Mouse (Mus musculus) layer of hippocampus, postnatal 25 days (tissue): ENCODE measurements around the gene Piezo1. TPM values are rescaled to one million over a fixed set of nuclear protein-coding genes. Genes with fewer than 3 reads are reported as not detected.
"Not testable (repeated sequence)": the region's sequence is repeated elsewhere in the genome, so short reads cannot be mapped to it uniquely, and the experiment has no call there.

Source experiments
- DNase-seq, 2 experiments: peaks; one replicate each; pipeline ENCODE4 v3.0.0; 2022; ENCODE audit warnings: mixed read lengths in 2 of 2, low spot score in 1 of 2; ENCODE audit errors: extremely low spot score in 1 of 2
- total RNA-seq, 2 experiments: library from RNA; stranded (reverse); gene quantifications; 2 replicates each; pipeline ENCODE4 v1.2.3; 2021

Gene Piezo1
- 1 to 10 TPM; 3.6 to 5.7 TPM for total RNA-seq

DNA sequence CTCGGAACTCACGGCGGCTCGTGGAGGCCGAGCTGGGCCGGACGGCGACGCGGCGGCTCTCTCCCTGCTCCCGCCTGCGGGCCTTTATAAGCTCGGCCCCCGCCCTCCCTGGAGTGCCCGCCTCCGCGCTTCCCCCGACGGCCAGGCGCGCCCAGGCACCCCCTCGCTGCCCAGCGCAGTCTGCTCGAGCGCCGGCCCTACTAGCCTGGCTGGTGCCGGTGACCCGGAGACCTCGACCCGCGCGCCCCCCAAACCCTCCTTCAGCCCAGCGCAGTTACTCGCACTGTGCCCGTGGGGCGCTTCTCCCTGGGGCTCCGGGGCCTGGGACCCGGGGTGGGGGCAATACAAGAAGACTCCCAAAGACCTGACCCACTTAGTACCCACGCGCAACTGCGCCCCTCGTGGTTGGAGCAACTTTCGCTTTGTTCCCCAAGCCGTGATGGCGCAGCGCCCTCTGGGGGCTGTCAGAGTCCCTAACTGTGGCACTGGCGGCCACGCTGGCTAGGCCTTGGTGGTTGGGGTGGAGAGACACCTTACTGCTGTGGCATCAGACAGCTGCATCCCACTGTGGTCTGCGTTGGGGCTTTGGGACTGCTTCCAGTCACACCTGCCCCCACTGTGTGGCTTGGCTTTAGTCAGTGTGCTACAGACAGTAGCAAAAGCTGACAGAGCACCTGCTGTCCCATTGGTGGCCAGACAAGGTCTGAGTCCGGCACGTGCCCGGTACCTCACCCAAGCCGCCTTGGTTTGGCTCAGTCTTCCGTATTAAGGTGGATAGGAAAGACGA, at the start of gene Piezo1:
Piezo1 (minus strand) TSS at position 65 of the 787 bp plus-strand sequence.
- DNase-seq, result peak; percentile 75 to 90

DNA sequence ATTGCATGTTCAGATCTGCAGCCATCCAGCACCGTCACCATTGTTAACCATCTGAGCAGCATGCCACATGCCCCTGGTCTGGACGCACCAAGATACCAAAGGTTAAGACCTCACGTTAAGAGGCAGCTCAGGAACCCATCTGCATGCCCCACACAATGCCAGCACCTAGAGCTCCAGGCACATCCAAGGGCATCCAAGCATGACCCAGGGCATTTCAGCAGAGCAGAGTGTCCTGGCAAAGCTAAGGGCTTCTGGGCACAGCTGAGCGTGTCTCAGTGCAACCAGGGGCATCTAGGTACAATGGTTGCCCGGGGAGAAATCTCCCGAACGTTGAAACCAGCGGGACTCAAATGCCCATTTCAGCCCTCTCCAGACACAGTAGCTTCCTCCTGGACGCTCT, 49.5 kb upstream of the Piezo1 start:
- DNase-seq, result no peak

DNA sequence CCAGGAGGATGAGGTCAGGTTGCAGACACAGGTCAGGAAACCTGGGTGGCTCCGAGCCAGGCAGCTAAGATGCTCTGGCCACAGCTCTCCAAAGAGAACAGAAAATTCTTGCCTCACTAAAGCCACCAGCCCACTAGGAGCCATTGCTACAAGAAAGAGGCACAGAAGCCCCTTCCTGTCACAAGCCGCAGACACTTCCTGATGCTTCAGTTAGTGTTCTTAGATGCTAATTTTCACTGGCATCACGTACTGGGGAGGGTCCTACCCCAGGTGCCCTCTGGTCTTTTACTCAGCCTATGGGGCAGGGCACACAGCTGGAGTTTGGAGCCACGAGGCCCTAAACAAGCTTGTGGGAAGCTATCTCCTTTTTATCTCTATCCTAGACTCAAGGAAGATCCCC, 44.9 kb upstream of the Piezo1 start:
- no peak for DNase-seq

DNA sequence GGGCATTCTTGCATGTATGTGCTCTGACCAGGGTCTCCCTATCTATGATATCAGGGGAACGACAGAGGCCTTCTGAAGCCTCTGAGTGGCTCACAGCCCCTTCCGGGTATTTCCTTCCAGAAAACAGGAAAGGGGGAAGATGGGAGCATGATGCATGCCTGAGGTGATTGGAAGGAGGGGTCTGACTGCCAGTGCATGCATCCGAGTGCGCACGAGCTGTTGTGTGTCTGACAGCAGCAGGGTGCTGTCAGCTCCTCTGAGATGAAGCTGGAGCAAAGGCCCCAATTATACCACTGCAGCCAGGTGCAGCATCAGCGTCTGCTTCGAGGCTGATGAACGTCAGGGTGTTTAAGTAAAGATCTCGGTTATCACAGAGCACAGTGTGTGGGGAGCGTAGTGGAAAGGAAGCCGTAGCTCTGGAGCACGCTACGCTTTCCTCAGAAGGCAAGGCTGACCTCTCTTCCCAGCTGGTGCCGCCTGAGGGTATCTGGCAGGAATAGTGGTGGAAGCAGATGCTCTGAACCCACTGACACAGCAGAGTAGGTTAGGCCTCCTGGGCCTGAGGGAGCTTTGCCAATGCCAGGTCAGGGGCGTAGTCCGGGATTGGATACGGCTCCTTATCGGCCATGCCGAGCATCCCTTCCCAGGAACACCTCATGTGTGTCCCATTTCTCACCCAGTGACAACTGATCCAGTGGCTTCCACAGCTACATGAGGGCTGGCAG, 42.8 kb upstream of the Piezo1 start:
- DNase-seq, result no peak

DNA sequence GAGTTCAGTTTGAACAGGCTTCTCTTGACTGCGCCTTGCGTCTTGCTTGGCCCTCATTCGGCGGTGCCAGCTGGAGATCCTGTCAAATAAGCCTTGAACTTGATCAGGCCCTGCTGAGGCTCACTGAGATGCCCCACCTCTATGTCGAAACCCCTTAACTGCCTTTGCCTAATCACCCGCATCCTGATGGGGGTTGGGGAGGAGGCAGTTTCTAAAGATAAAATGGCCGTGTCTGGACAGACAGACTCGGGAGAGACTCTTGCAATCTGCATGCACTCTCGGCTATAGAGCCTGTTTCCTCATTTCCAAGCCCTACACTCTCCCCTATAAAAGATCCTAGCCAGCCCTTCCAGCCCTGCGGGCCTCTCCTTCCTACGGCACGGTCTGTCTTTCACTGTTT, 42.1 kb upstream of the Piezo1 start:
- DNase-seq, result no peak

DNA sequence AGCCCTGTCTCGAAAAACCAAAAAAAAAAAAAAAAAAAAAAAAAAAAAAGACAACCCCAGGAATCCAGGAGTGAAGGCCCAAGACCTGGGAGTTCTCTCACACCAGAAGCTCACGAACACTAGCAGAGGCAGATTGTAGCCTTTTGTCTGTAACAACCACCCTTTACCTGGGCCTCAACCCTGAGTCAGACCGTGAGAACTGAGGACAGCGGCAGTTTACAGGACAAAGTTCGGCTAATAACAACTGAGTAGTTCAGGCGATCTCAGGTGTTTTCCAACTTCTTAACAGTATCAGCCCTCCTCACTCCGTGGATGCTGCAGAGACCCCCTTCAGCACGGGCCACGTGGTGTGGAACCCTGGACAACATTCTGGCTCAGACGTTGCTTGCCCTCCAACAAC, 35.6 kb upstream of the Piezo1 start:
- DNase-seq, result no peak

DNA sequence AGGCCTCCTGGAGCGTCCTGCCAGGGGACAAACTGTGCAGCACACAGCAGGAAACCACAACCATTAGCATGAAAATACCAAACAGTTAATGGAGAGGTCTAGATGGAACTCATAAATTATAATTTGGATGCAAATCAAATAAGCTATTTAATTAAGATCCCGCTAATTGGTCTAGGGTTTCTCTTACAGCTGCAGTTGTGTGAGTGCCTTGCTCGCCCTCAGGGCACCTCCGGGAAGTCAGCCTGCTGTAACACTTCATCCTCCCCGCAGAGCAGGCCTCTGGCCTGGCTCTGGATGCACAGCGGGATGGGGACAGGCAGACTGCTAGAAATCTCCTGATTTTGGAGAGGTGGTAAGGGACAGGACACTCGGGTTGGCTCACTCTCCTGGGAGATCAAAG, 35.0 kb upstream of the Piezo1 start:
- DNase-seq, result no peak

DNA sequence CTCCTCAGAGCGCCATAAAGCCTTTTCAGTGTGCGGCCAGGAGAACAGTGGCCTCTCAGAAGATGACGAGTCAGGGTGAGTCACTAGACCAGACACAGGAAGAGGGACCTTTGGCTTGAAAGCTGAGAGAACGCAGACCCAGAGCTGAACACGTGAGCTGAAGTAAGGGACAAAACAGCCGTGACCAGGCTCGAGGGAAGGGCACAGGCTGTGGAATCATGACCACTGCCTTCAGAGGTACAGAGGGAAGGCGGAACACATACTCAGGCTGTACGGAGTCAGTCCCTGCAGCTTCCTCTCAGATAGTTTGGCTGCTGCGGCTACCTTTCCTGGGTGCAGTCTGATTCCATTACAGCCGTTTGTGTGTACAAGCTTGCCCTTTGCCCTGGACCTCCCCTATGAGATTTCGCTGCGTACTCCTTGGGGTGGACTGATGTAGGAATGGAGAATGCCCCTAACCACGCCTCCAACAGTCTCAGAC, 34.3 kb upstream of the Piezo1 start:
- no peak for DNase-seq

DNA sequence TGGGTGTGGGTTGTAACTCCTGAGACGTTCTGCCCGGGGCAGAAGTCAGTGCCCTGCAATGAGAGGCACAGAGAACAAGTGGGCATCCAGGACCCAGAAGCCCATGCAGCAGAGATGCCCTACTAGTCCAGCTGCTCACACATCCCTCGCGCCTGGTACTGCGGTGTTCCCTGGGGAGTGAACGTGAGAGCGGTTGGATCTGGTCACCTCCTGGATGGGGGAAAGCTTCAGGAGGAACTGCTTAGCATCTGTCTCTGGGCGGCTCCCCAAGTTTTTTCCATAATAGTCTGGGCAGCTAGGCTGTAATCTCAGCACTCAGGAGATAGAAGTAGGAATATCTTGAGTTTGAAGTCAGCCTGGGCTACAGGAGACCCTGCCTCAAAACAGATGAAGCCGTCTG, 33.9 kb upstream of the Piezo1 start:
- no peak for DNase-seq

DNA sequence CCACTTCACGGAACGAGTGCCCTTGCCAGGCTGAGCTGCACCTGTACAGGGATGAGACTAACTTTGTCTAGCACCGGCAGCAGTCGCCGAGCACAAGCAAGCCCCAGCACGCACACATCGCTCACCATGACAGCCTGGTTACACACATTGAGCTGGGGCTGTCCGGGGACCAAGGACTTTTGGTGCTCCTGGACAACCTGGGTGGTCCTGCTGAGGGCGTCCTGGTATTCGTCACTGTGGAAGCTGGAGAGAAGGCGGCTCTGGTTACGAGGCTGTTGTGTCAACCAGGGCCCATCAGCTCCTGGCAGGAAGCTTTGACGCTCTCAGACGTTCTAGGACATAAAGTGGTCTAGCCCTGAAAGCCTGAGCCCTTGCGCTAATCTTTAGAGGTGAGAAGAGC, 29.8 kb upstream of the Piezo1 start:
- DNase-seq, result no peak

DNA sequence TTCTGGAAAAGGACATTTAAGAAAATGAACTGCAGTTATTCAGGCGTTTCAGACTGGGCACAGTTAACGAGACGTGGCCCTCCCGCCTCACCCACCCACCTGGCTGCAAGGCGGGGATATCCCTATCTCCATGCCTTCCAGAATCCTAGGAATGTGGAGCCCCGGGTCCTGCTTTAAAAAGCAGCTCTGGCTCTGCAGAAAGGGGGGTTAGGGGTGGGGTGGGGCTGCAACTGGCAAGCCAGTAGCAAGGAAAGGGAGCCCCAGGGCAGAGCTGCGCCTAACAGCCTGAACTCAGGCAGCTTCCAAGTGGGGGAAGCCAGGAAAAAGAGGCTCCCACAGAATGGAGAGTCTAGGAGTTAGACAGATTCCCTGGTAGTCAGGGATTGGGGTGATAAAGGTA, 28.1 kb upstream of the Piezo1 start:
- no peak for DNase-seq

DNA sequence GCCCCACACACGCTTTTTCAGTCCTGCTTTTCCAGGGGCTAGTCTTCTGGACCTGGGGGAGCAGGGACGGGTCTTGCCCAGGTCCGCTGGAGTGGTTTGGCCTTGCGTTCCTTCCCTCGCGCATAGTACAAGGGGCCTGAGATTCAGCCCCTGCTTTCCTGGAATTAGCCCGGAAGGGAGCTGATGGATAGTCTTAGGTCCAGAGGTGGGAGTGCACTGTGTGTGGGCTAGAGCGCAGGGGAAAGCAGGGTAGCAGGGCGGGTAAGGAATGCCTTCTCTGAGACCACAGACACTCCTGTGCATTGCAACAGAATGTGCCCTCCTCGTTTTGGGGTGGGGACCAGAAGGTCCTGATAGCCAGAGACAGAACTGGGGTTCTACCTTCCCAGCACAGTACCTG, 26.0 kb upstream of the Piezo1 start:
- DNase-seq, result no peak

DNA sequence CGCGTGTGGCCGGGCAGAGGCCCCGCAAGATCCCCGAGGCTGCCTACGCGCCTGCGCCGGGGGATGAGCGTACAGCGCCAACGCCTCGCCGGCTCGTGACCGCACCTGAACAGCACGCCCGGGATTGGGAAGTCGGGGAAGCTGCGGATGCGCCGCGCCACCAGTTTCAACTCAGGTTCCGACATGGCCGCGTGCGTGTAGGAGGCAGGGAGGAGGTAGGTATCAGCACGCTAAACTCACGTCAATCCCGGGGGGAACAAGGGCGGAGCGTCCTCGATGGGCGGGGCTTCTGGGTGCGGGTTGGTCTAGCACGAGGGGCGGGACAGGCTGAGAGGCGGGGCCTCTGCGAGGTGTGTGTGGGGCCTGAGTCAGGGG, 25.5 kb upstream of the Piezo1 start, which contains the start of gene Aprt:
Aprt (minus strand) TSS at position 262 of the 375 bp plus-strand sequence.
- peak; percentile 83 to 86 for DNase-seq

DNA sequence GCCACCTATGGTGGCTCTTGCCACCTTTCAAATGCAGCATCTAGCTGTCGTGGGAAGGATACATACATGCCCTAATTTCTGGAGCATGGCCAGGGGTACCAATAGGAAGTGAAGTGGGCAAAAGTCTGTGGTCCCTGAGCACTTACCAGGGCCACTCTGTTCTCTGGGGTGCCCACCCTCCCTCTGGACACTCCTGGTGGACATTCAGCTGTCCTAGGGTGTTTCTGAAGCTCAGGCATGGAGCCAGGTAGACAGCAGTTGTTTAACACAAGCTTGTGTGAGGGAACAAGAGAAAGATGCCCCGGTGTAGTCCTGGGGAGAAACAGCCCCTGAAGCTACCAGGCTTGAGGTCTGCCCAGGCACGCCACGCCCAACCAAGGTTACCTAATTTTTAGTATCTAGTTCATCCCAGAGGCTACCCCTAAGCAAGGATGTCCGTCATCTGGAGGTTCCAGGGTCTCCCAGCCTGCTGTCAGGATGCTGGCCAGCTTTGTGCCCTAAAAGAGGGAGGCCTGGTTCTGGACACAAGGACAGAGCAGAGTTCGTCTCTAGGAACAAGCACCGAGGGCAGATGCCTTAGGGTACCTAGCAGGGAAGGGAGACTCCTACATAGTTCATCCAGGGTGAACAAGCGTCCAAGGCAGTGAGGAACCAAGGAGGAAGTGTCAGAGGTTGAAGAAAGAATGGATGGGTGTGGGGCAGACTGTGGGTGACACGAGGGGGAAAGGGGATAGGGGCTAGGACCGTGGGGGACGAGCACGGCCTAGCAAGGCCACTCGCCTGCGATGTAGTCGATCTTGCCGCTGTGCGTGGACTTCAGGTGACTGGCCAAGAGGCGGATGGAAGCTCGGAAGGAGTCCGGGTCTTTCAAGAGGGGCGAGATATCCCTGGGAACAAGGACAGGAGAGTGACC, 24.9 kb upstream of the Piezo1 start:
- no peak for DNase-seq

DNA sequence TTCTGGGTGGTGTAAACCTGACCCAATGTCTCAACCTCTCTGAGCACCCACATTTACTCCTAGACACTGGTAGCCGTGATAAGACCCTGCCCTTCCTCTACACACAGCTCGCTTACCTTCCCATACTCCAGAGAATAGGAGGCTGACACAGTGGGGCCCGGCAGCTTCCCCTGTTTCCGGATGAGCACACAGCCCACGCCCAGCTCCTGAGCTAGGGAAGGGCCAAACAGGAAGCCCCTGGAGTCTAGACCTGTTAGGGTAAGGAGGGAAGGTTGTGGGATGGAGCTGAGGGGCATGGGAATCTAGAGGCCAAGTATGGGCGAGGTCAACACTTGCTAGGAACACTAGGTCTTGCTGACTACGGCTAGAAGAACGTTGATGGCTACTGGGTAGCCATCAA, 24.2 kb upstream of the Piezo1 start:
- DNase-seq, result no peak

DNA sequence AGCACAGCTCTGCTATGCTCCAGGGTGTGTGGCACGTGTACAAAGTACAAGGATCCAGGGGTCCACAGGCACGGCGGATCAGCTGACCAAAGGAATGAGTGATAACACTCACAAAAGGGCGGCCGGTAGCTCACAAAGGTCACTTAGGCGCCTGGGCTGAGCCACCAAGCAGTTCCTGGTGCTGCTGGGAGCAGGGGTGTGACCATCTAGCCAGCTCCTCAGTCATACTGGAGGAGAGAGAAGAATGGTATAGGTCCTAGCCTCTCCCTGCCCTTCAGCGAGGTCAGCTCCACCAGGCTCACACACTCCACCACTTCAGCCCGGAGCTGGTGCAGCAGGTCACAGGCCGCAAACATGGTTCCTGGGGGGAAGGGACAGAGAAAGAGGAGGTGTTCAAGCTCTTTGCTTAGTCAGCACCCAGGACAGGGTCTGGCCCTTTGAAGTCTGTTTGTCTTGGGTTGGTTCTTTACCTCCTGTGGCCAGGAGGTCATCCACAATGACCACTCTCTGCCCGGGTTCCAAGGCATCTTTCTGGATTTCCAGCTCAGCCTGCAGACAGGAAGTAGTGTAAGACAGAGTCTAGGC, 23.6 kb upstream of the Piezo1 start:
- no peak for DNase-seq

DNA sequence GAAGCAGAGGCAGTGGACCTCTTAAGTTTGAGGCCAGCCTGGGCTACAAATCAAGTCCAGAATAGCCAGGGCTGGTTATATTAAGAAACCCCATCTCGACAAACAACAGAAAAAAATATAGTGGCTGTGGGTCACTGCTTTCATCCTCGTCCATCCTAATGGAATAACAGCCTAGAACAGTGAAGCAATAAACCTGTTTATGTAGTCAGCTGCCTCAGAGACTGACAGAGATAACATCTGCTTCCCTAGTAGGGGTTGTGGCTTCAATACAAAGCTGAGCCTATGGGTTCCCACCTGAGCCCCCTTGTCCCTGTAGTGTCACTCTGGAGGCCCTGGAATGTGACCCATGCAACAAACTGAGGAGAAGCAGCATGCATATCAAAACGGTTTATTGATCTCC, 23.1 kb upstream of the Piezo1 start:
- DNase-seq, result no peak

DNA sequence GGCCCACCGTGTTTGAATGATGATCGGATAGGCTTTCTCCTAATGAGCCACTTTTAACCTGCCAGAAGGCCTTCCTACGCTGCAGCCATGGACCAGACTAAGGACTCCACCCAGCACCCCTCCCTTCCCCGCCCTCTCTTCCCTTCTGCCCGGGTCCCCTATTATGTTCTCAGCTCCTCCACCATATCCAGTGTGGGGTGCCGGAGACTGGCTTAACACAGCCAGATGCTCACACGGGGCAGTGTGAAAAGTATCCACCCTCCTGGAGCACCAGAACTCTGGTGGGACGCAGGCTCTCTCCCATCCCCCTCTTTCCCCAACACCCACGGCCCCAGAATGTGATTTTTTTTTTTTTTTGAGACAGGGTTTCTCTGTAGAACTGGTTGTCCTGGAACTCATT, 22.4 kb upstream of the Piezo1 start:
- no peak for DNase-seq

DNA sequence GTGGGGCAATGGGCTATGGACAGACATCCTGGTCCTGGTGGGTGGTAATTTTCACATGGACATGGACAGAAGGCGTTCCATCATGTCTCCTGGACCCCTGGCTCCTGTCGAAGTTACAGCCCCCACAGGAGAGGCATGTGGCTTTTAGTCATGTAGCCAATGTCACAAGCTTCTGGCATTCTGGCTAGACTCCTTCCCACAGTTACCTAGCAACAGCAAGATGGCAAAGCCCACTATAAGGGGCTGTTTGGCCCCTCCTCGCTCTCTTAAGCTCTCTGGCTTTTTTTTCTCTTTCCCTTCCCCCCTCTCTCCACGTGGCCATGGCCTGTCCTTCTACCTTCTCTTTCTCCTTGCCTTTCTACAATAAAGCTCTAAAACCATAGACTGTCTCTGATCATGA, 22.0 kb upstream of the Piezo1 start:
- not testable (repeated sequence) for DNase-seq

DNA sequence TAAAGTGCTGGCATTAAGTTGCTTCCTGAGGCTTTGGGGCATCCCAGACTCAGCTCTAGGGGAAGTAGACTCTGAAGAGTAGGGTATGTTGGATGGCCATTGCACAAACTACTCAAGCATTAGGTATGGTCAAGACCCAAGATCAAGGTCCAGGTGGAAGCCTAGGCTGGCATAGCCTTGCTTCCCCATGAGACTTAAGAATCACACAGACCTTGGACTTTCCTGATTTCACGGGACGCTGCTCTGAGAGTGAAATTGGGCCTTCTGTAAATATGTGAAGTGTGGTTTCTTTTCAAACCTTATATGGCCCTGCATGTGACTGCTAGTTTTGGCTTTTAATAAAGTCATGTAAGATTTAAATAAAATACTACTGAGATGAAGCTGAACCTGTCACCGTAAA, 21.6 kb upstream of the Piezo1 start:
- no peak for DNase-seq
